Mouse (Mus musculus) embryonic facial prominence, embryonic 10.5 days (tissue): ENCODE data around the gene Zfp937. TPM values are rescaled to one million over a fixed set of nuclear protein-coding genes. Genes with fewer than 3 reads are reported as not detected.
A peak's percentile ranks its signal among the peaks of the same experiment; 100 is the strongest.
"Not testable (repeated sequence)": the region's sequence is repeated elsewhere in the genome, so short reads cannot be mapped to it uniquely, and the experiment has no call there.

ENCODE experiments used
- DNase-seq: peaks from one replicate; pipeline ENCODE4 v3.0.0-alpha.2; 2017; ENCODE audit warnings: low spot score
- H3K27ac ChIP-seq: fragments of 300-500 bp; sonication (generic); replicated peaks from 2 replicates; pipeline ENCODE4 v1.5.1; 2016; ENCODE audit warnings: mild to moderate bottlenecking
- H3K27me3 ChIP-seq: fragments of 300-500 bp; sonication (generic); replicated peaks from 2 replicates; pipeline ENCODE4 v1.6.1; 2016; ENCODE audit warnings: low read depth, mild to moderate bottlenecking; ENCODE audit not compliant: poor library complexity, severe bottlenecking
- H3K36me3 ChIP-seq: fragments of 300-500 bp; sonication (generic); replicated peaks from 2 replicates; pipeline ENCODE4 v1.6.1; 2016; ENCODE audit warnings: mild to moderate bottlenecking, moderate library complexity
- H3K4me1 ChIP-seq: fragments of 300-500 bp; sonication (generic); 2 replicates; pipeline ENCODE4 v1.6.1; 2016
- H3K4me3 ChIP-seq: fragments of 300-500 bp; sonication (generic); 2 replicates; pipeline ENCODE4 v1.5.1; 2016; ENCODE audit warnings: mild to moderate bottlenecking, moderate library complexity
- H3K9me3 ChIP-seq: fragments of 300-500 bp; sonication (generic); 2 replicates; pipeline ENCODE4 v1.6.1; 2016; ENCODE audit warnings: mild to moderate bottlenecking
- WGBS: fragments of 180-500 bp; shearing (Covaris S2); methylation state at CpG from one replicate; pipeline ENCODE4 v1.1.7; 2016; 5-methylcytosine and 5-hydroxymethylcytosine counted together
- polyA plus RNA-seq: library from polyadenylated mRNA; unstranded; fragments of >200 nt; fragmentation: Nextera tagmentation; extraction: Ambion mirVana; gene quantifications from 2 replicates; pipeline ENCODE4 v1.2.1, GENCODE M21; 2016

Gene Zfp937
- polyA plus RNA-seq, result 11.2 and 11.6 TPM in 2 replicates

GRCm38 (mm10) chr2:150217600-150218362, at the start of gene Zfp937:
Gene Zfp937 (plus strand): TSS chr2:150218073.
- H3K27me3 ChIP-seq, H3K36me3 ChIP-seq, H3K4me1 ChIP-seq, H3K9me3 ChIP-seq: not testable (repeated sequence)
- peak within 1 kb of the TSS; percentile 82 for H3K27ac ChIP-seq
- H3K4me3 ChIP-seq, result peak within 1 kb of the TSS; percentile 57
- peak; percentile 69 for DNase-seq
- 1% methylated on average over 15 of the region's 15 CpGs for WGBS

- peaks cover 11% of the 10 kb centered on the region for H3K9me3 ChIP-seq
Observed at GRCm38 (mm10) chr2:150173833-150174232, 44.0 kb upstream of the Zfp937 start.

GRCm38 (mm10) chr2:150179579-150179978, 38.3 kb upstream of the Zfp937 start, which contains the start of gene Gm10770:
Gene Gm10770 (minus strand): TSS chr2:150179679.
- H3K9me3 ChIP-seq, result peaks cover 16% of the 10 kb centered on the region
- H3K4me3 ChIP-seq, H3K36me3 ChIP-seq, H3K27ac ChIP-seq, DNase-seq, H3K4me1 ChIP-seq, H3K27me3 ChIP-seq: not testable (repeated sequence)
- WGBS, result 79% methylated on average over 4 of the region's 4 CpGs

More at GRCm38 (mm10) chr2:150173833-150174232, 44.0 kb upstream of the Zfp937 start:
- no peak for DNase-seq
- Histone ChIP-seq H3K36me3 (no peaks in the 10 kb centered on the region), H3K4me3 (no peak overlapping the region), H3K4me1 (no peaks in the 10 kb centered on the region), H3K27ac (no peak overlapping the region), H3K27me3 (no peaks in the 10 kb centered on the region)

- not testable (repeated sequence) for H3K27ac ChIP-seq, H3K4me3 ChIP-seq, H3K4me1 ChIP-seq, H3K27me3 ChIP-seq, H3K36me3 ChIP-seq, DNase-seq
- peaks cover 11% of the 10 kb centered on the region for H3K9me3 ChIP-seq
Observed at GRCm38 (mm10) chr2:150181046-150181445, 36.8 kb upstream of the Zfp937 start.

DNA sequence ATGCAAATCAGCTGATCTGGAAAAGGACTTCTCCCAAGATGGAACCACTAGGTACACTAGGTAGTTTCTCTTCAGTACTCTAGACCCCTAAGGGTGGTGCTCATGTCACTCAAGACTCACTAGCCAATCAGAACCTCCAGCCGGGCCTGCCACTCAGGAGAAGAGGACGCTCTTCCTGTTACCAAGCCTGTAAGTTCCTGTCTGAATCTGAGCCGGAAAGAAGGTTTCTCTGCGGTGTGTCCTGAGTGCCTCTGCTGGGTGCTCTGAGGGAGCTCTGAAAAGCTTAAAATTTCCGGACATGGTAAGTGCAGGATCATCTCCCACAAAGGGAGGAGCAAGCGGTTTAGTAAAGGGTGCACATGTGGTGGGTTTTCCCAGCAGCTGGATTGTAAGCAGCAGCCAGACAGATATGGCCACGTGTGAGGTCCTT, 36.3 kb upstream of the Zfp937 start, which contains the start of gene Gm14139:
Gene Gm14139 (plus strand): TSS at position 186 of the 430 bp plus-strand sequence.
- H3K4me1 ChIP-seq, H3K36me3 ChIP-seq, DNase-seq, H3K27ac ChIP-seq, H3K4me3 ChIP-seq, H3K27me3 ChIP-seq: not testable (repeated sequence)
- peaks cover 11% of the 10 kb centered on the region for H3K9me3 ChIP-seq
- 76% methylated on average over 7 of the region's 7 CpGs for WGBS

GRCm38 (mm10) chr2:150218363-150218725, 471 bp downstream of the Zfp937 start:
- H3K4me1 ChIP-seq, H3K9me3 ChIP-seq, H3K36me3 ChIP-seq, H3K27me3 ChIP-seq, DNase-seq: not testable (repeated sequence)
- Histone ChIP-seq H3K27ac (peak overlapping the region; percentile 82), H3K4me3 (peak overlapping the region; percentile 57)
- 23% methylated on average over 4 of the region's 4 CpGs for WGBS

DNA sequence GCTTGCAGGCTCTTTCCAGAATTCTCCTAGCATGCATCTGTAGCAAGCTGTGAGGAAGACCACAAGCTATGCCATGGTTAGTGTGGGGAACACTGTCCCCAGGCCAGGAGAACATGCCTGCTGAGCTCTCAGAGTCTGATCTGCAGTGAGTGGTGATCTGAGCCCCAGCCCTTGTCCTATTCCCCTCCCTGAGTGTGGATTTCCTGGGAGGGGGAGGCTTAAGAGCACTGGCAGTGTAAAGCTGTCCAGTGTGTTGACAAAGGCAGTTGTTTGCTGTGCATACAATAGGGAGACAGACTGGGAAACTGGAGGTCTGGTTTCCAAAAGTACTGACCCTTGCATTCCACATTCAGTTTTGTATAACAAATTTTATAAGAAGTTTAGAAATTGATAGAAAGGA, 5.4 kb downstream of the Zfp937 start:
- H3K4me3 ChIP-seq, H3K36me3 ChIP-seq, H3K27me3 ChIP-seq, H3K27ac ChIP-seq, DNase-seq, H3K4me1 ChIP-seq, H3K9me3 ChIP-seq: not testable (repeated sequence)

- Histone ChIP-seq H3K27me3 (no peaks in the 10 kb centered on the region), H3K4me3 (no peak overlapping the region), H3K4me1 (no peaks in the 10 kb centered on the region), H3K36me3 (peaks cover 30% of the 10 kb centered on the region), H3K27ac (no peak overlapping the region), H3K9me3 (peaks cover 45% of the 10 kb centered on the region)
- 86% methylated on average over 2 of the region's 2 CpGs for WGBS
- DNase-seq, result no peak
Observed at GRCm38 (mm10) chr2:150243211-150243610, 25.3 kb downstream of the Zfp937 start.

GRCm38 (mm10) chr2:150255491-150255890, 37.6 kb downstream of the Zfp937 start, which contains the start of gene Gm21994:
Gene Gm21994 (minus strand): TSS chr2:150255591.
- 63% methylated on average over 2 of the region's 2 CpGs for WGBS
- DNase-seq, H3K27me3 ChIP-seq, H3K4me1 ChIP-seq, H3K36me3 ChIP-seq, H3K27ac ChIP-seq, H3K4me3 ChIP-seq: not testable (repeated sequence)
- peaks cover 10% of the 10 kb centered on the region; the same call in 1 of the 2 replicates for H3K9me3 ChIP-seq

GRCm38 (mm10) chr2:150256861-150257260, 39.0 kb downstream of the Zfp937 start:
- not testable (repeated sequence) for DNase-seq
- 69% methylated on average over 2 of the region's 2 CpGs for WGBS

DNA sequence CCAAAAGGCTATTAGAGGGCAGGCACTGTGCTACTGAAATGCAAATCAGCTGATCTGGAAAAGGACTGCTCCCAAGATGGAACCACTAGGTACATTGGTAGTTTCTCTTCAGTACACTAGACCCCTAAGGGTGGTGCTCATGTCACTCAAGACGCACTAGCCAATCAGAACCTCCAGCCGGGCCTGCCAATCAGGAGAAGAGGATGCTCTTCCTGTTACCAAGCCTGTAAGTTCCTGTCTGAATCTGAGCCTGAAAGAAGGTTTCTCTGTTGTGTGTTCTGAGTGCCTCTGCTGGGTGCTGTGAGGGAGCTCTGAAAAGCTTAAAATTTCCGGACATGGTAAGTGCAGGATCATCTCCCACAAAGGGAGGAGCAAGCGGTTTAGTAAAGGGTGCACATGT, 39.4 kb downstream of the Zfp937 start, which contains the start of gene Gm14124:
Gene Gm14124 (plus strand): TSS at position 227 of the 400 bp plus-strand sequence.
- not testable (repeated sequence) for H3K4me3 ChIP-seq, H3K27me3 ChIP-seq, DNase-seq, H3K27ac ChIP-seq, H3K36me3 ChIP-seq, H3K4me1 ChIP-seq
- peaks cover 10% of the 10 kb centered on the region; the same call in 1 of the 2 replicates for H3K9me3 ChIP-seq
- WGBS, result 81% methylated on average over 4 of the region's 4 CpGs

More at GRCm38 (mm10) chr2:150256861-150257260, 39.0 kb downstream of the Zfp937 start:
- peaks cover 10% of the 10 kb centered on the region; the same call in 1 of the 2 replicates for H3K9me3 ChIP-seq
- not testable (repeated sequence) for H3K27ac ChIP-seq, H3K27me3 ChIP-seq, H3K4me3 ChIP-seq, H3K4me1 ChIP-seq, H3K36me3 ChIP-seq
